Mouse (Mus musculus) MEL-GATA-1-ER (cell line): Measurements from ENCODE around the gene Rbm28.
"Not testable (repeated sequence)": the region's sequence is repeated elsewhere in the genome, so short reads cannot be mapped to it uniquely, and the experiment has no call there.

ENCODE experiments used
- DNase-seq: peaks from one replicate; pipeline ENCODE4 v3.0.0-alpha.2; 2012; ENCODE audit warnings: low read depth; ENCODE audit errors: extremely low read depth

The Rbm28 gene

GRCm38 (mm10) chr6:29195146-29195545, 30.3 kb upstream of the Rbm28 start:
- DNase-seq, result no peak

GRCm38 (mm10) chr6:29193961-29194750, 29.4 kb upstream of the Rbm28 start:
- peak; percentile 69 for DNase-seq

GRCm38 (mm10) chr6:29187936-29188335, 23.1 kb upstream of the Rbm28 start:
- DNase-seq, result peak; percentile 71

DNA sequence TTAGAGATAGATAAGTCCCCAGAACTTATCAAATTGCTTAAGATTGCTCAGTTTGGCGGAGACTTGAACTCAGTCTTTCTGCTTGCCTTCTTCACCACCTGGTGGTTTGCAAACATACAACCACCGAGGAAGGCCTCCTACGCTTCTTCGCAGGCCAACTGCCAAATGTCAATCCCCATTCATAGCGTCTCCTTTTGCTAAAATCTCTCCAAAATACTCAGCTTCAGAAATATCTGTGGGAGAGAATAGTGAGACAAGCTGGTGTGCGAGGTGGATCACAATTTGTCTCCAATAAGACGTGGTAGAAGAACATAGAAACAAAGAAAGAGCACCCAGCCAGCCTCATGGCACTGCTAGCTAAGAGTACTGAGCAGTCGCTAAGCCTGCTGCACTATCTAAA, 15.0 kb upstream of the Rbm28 start:
- DNase-seq, result no peak

DNA sequence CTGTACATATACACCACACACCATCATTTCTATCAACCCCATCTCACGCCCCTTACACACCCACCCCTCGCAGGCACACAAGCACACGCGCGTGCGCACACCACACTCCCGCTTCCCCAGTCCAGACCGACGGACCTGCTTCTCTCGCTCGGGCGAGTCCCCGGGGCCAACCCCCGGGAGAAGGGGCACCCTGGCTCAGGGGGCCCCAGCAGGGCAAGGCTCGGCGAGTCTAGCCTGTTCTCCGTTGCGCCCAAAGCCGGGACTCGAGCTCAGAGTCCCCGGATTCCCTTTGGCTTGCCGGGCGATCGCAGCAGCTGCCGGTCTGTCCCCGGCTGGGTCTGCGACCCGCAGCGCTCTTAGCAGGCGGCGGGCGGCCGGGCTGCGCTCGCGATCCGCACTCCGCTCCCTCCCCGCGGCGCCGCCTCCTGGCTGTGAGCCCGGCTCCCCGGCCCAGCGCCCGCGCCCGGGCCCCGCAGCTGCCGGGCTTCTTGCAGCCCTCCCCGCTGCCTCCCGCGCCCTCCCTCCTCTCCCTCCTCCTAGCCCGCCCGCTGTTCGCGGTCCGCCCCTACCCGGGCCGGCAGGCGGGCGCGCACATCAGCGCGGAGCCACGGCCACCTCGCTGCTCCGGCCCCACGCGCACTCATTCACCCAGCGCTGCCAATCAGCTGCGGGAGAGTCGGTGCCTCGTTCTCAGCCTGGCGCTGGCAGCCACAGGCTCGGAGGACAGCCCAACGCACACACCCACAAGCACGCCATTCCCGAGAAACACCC, 14.3 kb upstream of the Rbm28 start, which contains the start of gene Prrt4:
Gene Prrt4, minus strand, starts transcription at position 697 of the 771 bp plus-strand sequence.
- DNase-seq, result no peak

DNA sequence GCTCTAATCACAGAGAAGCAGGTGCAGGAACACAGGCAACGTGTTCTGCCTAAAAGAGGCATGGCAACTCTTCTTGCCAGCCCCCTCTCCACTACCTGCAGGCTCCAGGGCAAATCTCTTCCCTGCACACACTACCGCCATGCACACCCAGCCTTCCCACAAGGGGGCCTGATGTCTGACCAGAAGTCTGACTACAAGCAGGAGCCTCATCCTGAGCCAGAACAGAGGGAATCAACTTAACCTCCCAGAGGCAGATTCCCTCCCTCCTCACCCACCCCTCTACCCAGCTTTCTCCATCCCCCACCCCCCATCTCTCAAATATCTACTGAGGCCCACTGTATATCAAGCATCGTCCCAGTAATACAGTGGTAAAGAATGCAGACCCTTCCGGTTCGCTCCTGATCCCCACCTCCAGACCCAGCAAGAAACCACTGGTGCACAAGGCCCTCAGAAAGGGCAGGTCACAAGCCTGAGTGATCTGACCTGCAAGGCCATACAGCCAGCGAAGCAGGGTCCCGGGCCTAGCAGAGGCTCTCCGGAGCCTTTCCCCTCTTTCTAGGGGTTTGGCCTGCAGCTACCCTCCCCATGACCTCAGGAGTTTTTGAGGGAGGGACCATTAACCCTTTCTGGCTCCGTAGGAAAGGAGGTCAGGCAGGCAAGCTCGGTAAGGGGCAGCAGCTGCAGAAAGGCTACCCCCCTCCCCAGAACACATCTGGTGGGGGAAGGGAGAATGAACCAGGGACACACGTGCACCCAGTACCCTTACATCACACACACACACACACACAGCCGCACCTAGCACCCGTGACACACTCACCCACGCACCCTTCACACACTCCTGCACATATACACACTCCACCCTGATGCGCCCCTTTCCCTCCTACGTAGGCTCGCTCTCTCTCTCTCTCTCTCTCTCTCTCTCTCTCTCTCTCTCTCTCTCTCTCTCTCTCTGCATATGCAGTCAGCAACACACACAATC, 13.4 kb upstream of the Rbm28 start:
- DNase-seq, result no peak

DNA sequence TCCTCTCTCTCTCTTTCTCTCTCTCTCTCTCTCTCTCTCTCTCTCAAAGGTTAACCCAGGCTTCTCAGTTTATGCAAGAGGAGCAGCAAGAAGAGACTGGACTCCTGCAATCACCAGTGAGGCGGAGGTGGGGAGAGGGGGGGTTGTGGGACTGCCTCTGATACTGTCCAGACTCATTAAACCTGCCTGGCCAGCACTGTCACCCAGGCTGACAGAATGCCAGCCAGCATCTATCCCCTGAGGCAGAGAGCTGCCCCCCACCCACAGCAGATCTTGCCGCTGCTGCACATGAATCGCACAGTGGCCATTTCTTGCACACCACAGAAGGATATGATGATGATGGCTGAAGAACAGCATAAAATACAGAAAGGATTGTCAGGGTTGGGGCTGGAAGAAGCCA, 10.3 kb upstream of the Rbm28 start:
- DNase-seq, result no peak

- no peak for DNase-seq
These were observed 9.6 kb upstream of the Rbm28 start for GRCm38 (mm10) chr6:29174368-29174767.

DNA sequence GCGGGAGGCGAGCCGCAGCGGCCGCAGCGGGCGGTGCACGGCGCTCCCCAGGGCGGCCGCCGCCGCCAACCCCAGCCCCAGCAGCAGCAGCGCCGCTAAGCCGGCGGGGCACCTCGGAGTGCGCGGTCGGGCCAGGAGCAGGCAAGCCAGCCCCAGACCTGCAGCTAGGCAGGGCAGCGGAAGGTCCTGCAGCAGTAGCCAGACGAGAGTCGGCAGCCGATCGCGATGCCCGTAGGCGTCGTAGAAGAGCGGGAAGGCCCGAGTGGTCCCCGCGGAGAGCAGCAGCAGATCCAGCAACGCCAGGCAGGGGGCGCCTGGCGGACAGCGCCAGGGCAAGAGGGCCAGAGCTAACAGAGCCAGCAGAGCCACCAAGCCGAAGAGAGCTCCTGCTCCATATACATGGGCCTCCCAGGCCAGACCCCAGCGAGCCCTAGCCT, 6.2 kb upstream of the Rbm28 start:
- peak; percentile 33 for DNase-seq

GRCm38 (mm10) chr6:29170063-29170921, 5.5 kb upstream of the Rbm28 start:
- DNase-seq, result no peak

DNA sequence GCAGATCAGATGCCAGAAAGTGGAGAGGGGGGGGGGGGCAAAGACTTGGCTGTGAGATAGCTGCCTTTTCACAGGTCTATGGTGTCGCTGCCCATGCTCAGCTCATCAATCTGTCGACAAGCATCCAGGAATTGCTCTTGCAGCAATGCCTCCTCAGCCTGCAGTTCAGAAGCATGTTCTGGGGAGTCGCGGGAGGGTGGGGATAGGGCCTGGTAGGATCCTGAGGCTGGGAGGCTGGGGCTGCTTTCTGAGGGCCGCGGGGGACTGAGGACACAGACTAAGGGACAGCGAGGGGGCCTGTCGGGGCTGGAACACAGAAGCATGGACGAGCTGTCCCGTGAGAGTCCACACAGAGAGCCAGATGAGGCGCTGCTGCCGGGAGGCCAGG, 4.9 kb upstream of the Rbm28 start:
- DNase-seq, result no peak

DNA sequence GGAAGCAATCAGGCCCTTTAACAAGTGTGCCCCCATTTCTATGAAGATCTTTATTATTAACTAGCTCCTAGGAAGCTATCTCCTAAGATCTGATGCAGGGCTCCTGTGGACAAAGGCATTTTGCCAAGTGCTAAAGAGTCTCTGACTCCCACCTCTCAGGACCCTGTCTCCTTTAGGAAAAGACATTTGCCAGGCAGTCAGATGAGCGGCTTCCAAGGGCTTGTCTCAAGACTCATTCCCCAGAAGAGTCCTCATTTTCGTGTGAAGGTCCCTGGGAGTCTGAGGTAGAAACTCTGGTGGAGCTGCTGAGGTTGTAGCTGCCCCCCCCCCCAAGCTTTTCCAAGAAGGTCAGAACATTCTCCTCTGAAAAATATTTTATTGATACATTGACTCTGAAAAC, 4.1 kb upstream of the Rbm28 start:
- no peak for DNase-seq

DNA sequence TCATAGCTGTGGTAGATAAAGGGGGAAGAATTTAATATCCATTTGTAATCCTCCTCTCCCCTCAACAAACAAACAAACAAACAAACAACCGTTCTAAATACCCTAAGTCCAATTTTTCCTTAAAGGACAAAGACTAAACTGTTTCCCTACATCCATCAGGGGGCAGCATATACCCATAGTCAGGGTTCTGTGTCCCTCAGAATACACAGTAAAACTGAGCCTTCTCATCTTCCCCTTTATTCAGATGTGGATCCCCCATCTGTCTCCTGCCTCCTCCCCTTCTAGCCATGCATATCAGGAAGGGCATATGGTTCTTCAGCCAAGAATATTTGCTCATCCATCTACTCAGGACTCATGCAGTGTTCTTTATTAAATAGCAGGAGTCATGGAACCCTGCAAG, 1.4 kb upstream of the Rbm28 start:
- peak; percentile 66 for DNase-seq

DNA sequence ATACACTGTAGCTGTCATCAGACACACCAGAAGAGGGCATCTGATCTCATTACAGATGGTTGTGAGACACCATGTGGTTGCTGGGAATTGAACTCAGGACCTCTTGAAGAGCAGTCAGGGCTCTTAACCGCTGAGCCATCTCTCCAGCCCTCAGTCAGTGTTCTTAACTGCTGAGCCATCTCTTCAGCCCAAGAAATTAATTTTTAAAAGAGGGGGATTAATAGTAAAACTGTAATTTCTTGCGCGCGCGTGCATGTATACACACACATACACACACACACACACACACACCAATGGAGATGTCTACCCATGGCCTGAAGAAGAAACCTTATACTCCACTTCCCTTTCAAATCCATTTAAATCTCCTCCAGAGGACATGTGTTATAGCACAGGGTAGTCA, 3.5 kb downstream of the Rbm28 start:
- not testable (repeated sequence) for DNase-seq

DNA sequence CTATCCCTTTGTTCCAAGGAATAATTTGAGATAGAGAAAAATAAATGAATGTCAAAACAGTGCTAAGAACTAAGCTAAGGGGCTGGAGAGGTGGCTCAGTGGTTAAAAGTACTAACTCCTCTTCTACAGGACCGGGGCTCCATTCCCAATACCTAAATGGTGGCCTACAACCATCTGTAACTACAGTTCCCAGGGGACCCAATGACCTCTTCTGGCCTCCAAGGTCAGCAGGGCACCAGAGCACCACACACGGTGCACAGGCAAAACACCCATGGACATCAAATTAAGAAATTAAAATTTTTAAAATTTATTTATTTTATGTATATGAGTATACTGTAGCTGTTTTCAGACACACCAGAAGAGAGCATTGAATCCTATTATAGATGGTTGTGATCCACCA, 4.0 kb downstream of the Rbm28 start:
- no peak for DNase-seq

DNA sequence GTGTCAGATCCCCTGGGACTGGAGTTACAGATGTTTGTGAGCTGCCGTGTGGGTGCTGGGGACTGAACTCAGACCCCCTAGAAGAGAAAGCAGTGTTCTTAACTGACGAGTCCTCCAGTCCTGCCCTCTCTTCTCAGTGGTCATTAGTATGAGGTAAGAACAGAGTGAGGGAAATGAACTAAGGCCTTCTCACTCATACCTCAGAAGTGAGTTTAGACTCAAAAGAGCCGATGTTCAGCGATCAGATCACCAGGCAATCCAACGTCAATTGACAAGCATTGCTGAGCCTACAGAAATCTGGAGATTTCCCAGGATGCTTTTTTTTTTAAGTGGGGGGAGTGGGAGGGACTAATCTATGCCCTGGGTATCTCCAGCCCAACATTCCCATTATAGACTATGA, 8.5 kb downstream of the Rbm28 start:
- no peak for DNase-seq

DNA sequence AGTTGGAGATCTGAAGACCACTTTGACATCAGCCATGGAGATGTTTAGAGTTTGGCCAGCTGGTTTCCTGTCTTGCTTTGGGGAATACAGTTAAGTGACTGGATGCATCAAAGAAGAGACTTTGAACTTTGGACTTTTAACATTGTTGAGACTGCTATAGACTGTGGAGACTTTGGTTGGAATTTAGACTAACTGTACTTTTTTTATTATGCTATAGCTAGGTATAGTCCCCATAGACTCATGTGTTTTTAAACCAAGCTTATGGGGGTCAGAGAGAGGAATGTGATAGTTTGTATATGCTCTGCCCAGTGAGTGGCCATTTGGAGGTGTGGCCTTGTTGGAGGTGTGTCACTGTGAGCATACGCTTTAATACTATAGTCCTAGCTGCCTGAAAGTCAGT, 14.8 kb downstream of the Rbm28 start:
- DNase-seq, result no peak

GRCm38 (mm10) chr6:29147407-29148010, 17.3 kb downstream of the Rbm28 start:
- no peak for DNase-seq

DNA sequence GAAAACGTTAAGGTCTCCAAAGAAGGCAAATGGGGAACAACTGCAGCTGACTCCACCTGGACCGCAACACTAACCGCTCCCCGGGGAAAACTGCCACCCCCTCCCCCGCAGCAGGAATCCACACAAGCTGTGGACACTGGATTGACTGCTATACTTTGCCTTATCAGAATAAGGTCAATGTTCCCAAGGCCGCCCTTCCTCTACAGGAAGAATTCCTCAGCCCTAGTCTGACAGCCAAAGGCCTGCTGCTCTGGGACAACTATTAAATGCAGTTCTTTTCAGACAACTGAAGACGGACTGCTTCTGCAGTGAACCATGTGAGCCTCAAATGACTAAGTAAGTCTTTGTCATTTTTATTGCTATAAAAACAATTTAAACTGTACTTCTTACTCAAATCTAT, 18.2 kb downstream of the Rbm28 start:
- no peak for DNase-seq
